Mouse (Mus musculus): ENCODE measurements around the gene Plcxd3. TPM values are rescaled to one million over a fixed set of nuclear protein-coding genes. Genes with fewer than 3 reads are reported as not detected.

Gene Plcxd3
- 10 to 100 TPM; 23.3 to 25.2 TPM for total RNA-seq (2021)
- long read RNA-seq, transcript Plcxd3-201 (3 exons, 1,851 nt) = major isoform, 6 of 6 reads
- long read RNA-seq, partial matches to known transcripts = 0 of 6 reads
- long read RNA-seq, other reads (novel, unspliced or antisense) = 0 of 6 reads

GRCm38 (mm10) chr15:4375423-4376220, at the start of gene Plcxd3:
Gene Plcxd3 (plus strand): TSS chr15:4375491.
- peak; percentile 25 to 39 for DNase-seq (ENCODE audit: low spot score in 2 of 2)

DNA sequence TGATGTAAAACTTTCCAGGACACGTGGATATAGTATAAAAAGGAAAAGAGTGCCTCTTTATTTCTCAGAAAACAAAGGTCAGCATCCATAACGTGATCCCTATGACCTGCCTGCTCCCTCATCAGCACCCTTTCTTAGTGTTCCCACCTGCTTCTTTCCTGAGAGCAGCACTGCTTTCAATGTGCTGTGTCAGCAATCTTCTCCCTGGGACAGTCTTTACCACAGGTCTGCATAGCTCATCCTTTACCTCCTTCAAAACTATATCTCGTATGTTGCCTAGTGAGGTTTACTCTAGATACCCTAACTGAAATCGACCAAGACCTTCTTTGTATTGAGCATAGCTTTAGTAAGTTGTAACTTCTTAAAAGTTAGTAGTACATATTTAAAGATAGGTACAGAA, 43.4 kb upstream of the Plcxd3 start:
- DNase-seq (ENCODE audit: low spot score in 2 of 2) = no peak

DNA sequence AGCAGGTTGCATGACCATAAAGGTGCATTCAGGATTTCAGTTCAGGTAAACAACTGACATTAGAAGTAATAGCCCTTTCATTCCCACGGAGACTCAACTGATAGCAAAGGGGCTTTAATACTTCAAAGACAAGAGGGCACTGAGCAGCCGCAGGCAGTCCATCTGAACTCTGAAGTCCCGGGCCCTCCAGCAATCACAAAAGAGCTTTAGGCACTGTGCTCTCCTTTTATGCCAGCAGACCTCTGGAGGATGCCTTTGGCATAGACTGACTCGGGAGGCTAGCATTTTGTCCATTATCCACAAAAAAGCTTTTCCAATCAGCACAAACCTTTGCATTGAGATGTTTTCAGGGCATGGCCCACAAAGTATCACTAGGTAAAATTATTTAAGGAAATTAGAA, 33.7 kb upstream of the Plcxd3 start:
- no peak for DNase-seq (ENCODE audit: low spot score in 2 of 2)

DNA sequence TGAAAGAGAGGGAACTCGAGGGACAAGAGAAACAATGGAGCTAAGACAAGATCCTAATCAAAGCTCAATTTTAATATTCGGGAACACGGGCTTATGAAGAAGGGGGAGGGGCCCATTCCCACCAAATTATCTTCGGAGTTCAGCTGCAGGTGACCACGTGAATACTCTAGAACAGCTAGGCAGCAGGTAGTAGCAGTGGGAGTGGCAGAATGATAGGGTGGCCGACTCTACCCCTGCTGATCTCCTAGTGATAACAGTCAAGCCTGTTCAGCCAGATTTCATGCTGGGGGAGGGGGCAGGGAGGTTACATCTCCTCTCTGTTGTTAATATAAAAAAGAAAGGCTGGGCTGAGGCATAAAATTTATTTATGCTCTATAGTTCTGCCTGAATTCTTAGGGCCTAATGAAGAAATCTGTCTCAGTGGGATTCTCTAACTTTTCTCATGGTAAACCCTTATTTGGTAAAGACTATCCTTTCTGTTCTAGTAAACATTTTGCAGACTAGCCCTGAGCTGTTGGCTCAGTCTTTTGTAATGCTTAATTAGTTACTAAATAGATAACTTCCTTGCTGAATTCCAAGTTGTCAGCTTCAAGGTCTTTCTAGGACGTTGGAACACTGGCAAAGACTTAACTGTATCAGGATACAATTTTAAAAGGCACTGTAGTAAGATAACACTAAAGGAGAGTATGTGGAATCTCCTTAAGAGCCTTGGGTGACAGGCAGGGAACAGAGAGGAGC, 26.3 kb upstream of the Plcxd3 start:
- DNase-seq (ENCODE audit: low spot score in 2 of 2) = no peak

- DNase-seq (ENCODE audit: low spot score in 2 of 2) = no peak
Observed at GRCm38 (mm10) chr15:4356397-4356796, 18.9 kb upstream of the Plcxd3 start.

- DNase-seq (ENCODE audit: low spot score in 2 of 2) = no peak
Observed at GRCm38 (mm10) chr15:4357706-4358105, 17.6 kb upstream of the Plcxd3 start.

GRCm38 (mm10) chr15:4367801-4368200, 7.5 kb upstream of the Plcxd3 start:
- no peak for DNase-seq (ENCODE audit: low spot score in 2 of 2)

GRCm38 (mm10) chr15:4374453-4374990, 769 bp upstream of the Plcxd3 start:
- no peak for DNase-seq (ENCODE audit: low spot score in 2 of 2)

GRCm38 (mm10) chr15:4375031-4375422, 264 bp upstream of the Plcxd3 start:
- DNase-seq (ENCODE audit: low spot score in 2 of 2) = no peak

- DNase-seq (ENCODE audit: low spot score in 2 of 2) = no peak
Observed at GRCm38 (mm10) chr15:4376221-4376631, 935 bp downstream of the Plcxd3 start.

DNA sequence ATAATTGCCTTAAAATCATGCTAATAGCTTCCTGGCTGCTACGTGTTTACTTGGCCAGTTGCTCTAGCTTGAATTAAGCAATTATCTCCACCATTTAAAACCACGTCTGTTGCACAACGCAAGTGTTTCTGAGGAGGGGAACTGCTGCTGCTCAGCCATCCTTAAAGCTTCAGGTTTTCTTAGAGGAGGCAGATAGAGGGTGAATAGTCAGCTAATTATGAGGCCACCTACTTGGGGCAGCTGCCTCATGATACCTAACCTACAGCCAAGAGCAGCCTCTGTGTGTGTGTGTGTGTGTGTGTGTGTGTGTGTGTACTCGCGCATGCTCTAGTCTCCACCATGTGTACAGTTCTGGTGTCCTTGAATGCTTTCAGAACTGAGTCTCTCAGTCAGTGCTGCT, 3.5 kb downstream of the Plcxd3 start:
- no peak for DNase-seq (ENCODE audit: low spot score in 2 of 2)

DNA sequence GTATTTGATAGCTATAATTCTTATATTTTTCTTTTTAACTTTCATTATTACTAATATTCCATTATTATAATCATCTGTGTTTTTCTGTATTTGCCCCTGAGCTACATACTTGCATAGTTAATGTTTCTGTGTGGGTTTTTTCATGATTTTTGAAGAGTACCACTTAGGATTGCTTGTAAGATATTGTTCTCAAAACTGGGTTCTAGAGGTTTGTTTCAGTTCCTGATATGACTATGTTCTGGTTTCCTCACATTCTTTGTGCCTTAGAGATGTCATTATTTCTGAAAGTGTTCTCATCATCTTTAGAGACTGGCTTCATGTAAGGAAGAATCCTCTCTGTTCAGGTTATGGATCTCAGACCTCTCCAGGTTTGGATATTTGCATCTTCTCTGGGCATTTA, 12.5 kb downstream of the Plcxd3 start:
- DNase-seq (ENCODE audit: low spot score in 2 of 2) = no peak

DNA sequence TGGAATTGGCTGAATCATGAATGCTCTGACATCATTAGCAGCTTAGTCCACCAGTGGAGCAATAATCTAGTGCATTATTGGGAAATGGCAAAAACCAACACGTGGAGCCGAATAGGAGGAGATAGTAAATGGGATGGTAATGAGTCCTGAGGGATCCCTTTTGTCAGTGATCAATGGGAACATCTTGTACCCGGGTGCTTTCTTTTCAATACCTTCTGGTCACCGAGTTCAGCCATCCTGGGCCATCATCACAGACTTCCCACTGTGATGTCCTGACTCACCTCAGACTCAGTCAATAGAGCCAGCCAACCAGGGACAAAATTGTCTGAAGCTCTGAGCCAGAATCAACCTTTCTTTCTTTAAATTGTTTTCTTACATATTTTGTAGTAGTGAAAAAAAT, 24.8 kb downstream of the Plcxd3 start:
- DNase-seq (ENCODE audit: low spot score in 2 of 2) = no peak

DNA sequence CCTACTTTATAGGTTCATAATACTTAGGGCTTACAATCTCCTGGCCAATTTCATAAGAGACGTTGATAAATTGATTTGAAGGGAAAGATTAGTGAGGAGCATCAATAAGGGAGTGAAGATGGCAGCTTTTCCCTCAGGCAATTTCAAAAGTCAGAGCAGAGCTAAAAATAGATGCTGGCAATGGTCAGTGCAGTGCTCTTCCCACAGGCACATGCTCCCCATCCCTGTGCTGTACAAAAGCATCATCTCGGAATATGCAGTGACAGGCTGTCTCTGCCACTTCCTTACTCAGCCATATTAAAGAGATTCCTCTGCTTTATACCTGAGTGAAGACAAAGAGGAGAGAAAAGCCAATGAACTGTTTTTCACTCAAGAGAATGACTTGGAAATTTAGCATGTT, 36.0 kb downstream of the Plcxd3 start:
- DNase-seq (ENCODE audit: low spot score in 2 of 2) = no peak

GRCm38 (mm10) chr15:4440081-4440480, 64.8 kb downstream of the Plcxd3 start:
- DNase-seq (ENCODE audit: low spot score in 2 of 2) = no peak

DNA sequence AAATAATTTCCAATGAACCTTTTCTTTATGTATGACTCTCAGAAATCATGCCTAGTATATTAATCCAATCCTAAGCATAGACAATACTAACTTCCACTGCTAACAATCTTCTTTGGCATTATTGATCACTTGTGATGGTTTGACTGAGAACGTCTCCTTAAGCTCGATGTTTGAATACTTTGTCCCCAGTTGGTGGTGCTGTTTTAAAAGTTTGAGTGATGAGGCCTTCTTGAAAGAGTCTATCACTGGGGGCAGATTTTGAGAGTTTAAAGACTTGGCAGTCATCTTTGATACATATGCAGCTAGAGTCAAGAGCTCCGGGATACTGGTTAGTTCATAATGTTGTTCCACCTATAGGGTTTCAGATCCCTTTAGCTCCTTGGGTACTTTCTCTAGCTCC, 120.9 kb downstream of the Plcxd3 start:
- DNase-seq (ENCODE audit: low spot score in 2 of 2) = no peak

GRCm38 (mm10) chr15:4496984-4497383, 121.7 kb downstream of the Plcxd3 start:
- DNase-seq (ENCODE audit: low spot score in 2 of 2) = no peak

DNA sequence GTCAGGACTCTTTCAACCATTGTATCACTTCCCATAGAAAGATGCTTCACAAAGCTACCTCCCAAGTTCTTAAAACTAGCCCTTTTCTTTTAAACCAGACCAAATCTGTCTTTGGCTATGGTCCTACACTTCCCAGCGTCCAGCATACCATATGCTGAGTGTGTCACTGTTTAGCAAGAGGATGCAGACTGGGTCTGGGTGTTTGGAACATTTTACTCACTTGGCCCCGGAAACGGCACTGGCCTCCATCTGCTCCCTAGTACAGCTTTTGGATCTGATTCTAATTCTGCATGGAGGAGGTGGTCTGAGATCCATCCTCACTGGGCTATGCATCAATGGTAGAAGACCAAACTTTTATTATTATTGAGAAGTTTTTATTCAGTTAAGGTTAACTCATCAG, 122.7 kb downstream of the Plcxd3 start:
- peak in 1 of 2 experiments; percentile 16 for DNase-seq (ENCODE audit: low spot score in 2 of 2)

DNA sequence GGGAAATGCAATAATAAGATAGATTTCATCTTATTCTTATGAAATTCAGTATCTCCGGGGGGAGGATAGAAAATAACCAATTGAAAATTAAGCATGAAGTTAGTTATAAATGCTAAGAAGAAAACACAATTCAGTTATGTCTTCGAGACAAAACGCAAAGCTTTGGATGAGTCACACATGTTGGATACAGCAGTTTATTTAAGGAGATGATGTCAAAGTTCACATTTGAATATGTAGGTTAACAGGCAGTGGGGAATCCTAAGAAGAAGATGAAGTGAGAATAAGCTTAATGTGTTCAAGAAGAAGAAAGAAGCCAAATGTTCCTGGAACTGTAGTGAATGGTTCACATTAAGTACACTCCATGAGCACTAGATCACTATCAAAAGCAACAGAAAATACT, 128.1 kb downstream of the Plcxd3 start:
- no peak for DNase-seq (ENCODE audit: low spot score in 2 of 2)

GRCm38 (mm10) chr15:4503826-4504225, 128.5 kb downstream of the Plcxd3 start:
- DNase-seq (ENCODE audit: low spot score in 2 of 2) = peak in 1 of 2 experiments; percentile 15

DNA sequence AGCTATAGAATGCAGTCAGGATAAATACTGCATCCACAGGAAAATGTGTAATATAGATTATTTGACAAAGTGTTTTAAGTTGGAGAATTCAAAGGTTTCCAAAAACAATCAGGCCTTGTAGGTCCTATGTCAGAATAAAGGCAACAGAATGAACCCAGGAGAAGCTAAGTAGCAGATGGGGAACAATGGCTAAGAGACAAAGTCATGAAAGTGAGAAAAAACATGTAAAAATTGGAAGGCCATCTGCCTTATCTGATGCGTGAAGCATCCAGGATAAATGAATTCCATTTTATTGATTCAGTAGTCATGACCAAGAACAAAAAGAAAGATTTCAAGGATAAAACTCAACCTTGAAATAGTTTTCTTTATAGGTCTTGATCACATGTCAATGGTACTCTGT, 139.4 kb downstream of the Plcxd3 start:
- peak in 1 of 2 experiments; percentile 14 for DNase-seq (ENCODE audit: low spot score in 2 of 2)

- no peak for DNase-seq (ENCODE audit: low spot score in 2 of 2)
Observed at GRCm38 (mm10) chr15:4524598-4524997, 149.3 kb downstream of the Plcxd3 start.
